Mouse (Mus musculus): ENCODE measurements around the gene Chrna10. TPM values are rescaled to one million over a fixed set of nuclear protein-coding genes. Genes with fewer than 3 reads are reported as not detected.

The Chrna10 gene
- polyA plus RNA-seq (2012; rRNA removed) = 0.11 and 0.22 TPM in 2 replicates

GRCm38 (mm10) chr7:102116579-102117331 is at the start of gene Chrna10:
Gene Chrna10 (minus strand): TSS chr7:102116828.

GRCm38 (mm10) chr7:102109171-102109570 is 7.5 kb downstream of the Chrna10 start, which contains the start of gene Art5:
Gene Art5 (minus strand): TSS chr7:102109489.

GRCm38 (mm10) chr7:102101487-102101886 is 15.1 kb downstream of the Chrna10 start, which contains the start of gene Art1:
Gene Art1 (plus strand): TSS chr7:102101743.

DNA sequence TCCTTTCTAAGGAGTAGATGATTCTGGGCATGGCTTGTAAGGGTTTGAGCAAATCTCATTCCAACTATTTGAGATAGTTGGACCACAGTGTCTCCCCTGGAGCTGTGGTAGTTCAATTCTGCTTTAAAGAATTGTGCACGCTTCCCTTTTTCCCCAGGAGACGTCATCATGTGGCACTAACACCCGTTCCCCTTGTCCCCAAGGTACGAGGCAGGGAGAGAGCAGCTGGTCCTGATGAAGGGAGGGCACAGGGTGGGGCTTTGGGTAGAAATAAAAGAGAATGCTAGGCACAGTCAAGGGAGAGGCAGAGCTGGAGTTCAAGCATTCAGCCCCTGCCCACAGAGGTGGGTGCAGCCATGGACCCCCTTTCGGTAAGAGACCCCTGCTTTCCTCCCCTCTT is 33.8 kb downstream of the Chrna10 start, which contains the start of gene Trpc2:
Gene Trpc2, plus strand, starts transcription at position 301 of the 400 bp plus-strand sequence.

DNA sequence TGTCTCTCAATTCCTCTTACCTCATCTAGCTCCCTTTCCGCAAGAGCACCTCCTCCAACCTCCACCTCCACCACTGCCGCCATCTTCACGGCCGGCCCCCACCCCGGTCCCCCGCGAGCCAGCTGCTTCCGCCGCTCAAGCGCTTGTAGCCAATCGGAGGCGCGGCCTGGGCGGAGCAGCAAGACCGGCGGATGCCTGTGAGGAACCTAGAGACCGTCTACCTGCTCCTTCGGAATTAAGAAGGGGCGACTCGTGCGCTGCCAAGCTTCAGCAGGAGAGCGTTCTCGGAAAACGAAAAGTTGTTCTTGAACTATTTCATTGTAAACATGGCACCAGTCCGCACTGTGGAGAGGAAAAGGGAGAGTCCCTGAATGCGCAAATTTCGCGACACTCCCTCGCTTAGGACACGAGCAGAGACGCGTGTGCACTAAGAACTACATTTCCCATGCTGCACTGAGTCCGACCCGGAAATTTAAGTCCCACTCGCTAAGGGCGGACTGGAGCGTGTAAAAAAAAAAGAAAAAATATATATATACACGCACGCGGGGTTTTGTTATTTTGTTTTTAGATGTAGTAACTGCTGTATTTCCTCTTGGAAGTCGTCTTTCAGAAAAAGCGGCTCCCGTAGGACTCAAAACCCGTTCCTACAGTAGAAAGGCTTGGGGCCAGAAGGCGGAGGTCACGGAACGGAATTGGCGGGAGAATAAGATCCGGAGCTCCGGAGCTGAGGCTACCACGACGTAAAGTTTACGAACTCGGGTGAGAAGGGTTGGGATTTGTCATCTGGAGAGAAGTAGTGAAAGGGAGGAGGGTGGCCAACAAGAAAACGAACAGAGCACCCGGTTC is 51.4 kb downstream of the Chrna10 start, which contains the start of the genes Rnf121, Xndc1 and Xntrpc:
Gene Rnf121, minus strand, starts transcription at position 424 of the 846 bp plus-strand sequence.
Gene Xndc1, plus strand, starts transcription at position 466 of the 846 bp plus-strand sequence.
Gene Xntrpc, plus strand, starts transcription at position 668 of the 846 bp plus-strand sequence.

Other genes starting within 250 kb of the Chrna10 start
- 73.4 and 105 TPM in 2 replicates for gene Folr1, start 246.0 kb downstream of the Chrna10 start, polyA plus RNA-seq (2012; rRNA removed)
- gene Lamtor1, start 210.9 kb downstream of the Chrna10 start, polyA plus RNA-seq (2012; rRNA removed) = 234 and 253 TPM in 2 replicates
- gene Tomt, start 210.5 kb downstream of the Chrna10 start, polyA plus RNA-seq (2012; rRNA removed) = 0.18 and 0.29 TPM in 2 replicates
- 29.5 and 38.8 TPM in 2 replicates for gene Lrrc51, start 182.9 kb downstream of the Chrna10 start, polyA plus RNA-seq (2012; rRNA removed)
- 108 TPM in 2 replicates for gene Numa1, start 182.7 kb downstream of the Chrna10 start, polyA plus RNA-seq (2012; rRNA removed)
- gene Il18bp, start 98.1 kb downstream of the Chrna10 start, polyA plus RNA-seq (2012; rRNA removed) = 9.9 and 14.9 TPM in 2 replicates
- 21.4 and 22.0 TPM in 2 replicates for gene Rnf121, start 51.4 kb downstream of the Chrna10 start, polyA plus RNA-seq (2012; rRNA removed)
- 23.2 and 28.9 TPM in 2 replicates for gene Xndc1, start 51.3 kb downstream of the Chrna10 start, polyA plus RNA-seq (2012; rRNA removed)
- 5.9 and 6.7 TPM in 2 replicates for gene Xntrpc, start 51.1 kb downstream of the Chrna10 start, polyA plus RNA-seq (2012; rRNA removed)
- not detected in 2 replicates for gene Trpc2, start 33.7 kb downstream of the Chrna10 start, polyA plus RNA-seq (2012; rRNA removed)
- gene Art1, start 15.1 kb downstream of the Chrna10 start, polyA plus RNA-seq (2012; rRNA removed) = 0.17 and 0.18 TPM in 2 replicates
- 0.40 and 0.51 TPM in 2 replicates for gene Art5, start 7.3 kb downstream of the Chrna10 start, polyA plus RNA-seq (2012; rRNA removed)
- gene Nup98, start 93.3 kb upstream of the Chrna10 start, polyA plus RNA-seq (2012; rRNA removed) = 13.0 and 18.4 TPM in 2 replicates
- 217 and 255 TPM in 2 replicates for gene Pgap2, start 93.4 kb upstream of the Chrna10 start, polyA plus RNA-seq (2012; rRNA removed)
- gene Rhog, start 139.2 kb upstream of the Chrna10 start, polyA plus RNA-seq (2012; rRNA removed) = 73.3 and 99.2 TPM in 2 replicates
- gene Stim1, start 151.0 kb upstream of the Chrna10 start, polyA plus RNA-seq (2012; rRNA removed) = 76.9 and 80.7 TPM in 2 replicates